Mouse (Mus musculus) heart, postnatal 0 days (tissue): ENCODE data around the gene Tprn.

Source experiments
- CTCF ChIP-seq: IDR thresholded peaks from 2 replicates; pipeline ENCODE4 v1.5.1; 2016; ENCODE audit warnings: antibody characterized with exemption, control low read depth, low read depth
- EP300 ChIP-seq: IDR thresholded peaks from 2 replicates; pipeline ENCODE4 v1.6.1; 2016; ENCODE audit warnings: antibody characterized with exemption, low read depth

DNA sequence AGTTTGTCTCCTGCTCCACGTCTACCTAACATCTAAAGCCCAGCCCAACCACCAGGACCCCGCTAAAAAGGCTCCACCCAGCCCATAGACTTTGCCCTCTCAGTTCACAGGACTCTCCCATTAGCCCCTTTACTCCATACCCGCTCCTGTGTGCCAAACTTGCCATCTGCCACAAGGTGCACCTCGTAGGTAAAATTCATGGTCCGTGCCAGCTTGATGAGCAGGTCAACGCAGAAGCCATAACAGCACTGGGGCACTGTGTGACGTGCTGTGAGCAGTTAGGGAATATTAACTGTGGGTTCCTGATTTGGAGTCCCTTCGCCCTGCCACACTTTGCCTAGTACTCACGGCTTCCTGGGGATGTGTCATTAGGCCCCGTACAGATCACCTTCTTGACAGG, 35.6 kb downstream of the Tprn start:
- TF ChIP-seq CTCF = no peak
- no peak for TF ChIP-seq EP300
